21 mouse cellular contexts compared by ENCODE assay signal in genomic region chr6:102555067-102555657, GRCm38 (mm10). TPM values are rescaled to one million over a fixed set of nuclear protein-coding genes. Genes with fewer than 3 reads are reported as not detected.
DNase-seq lines count a peak whose midpoint lies in the region; ATAC-seq and TF ChIP-seq lines count a peak whose summit lies in the region.
"Had no signal": no experiment of that assay in that cellular context is flagged by ENCODE, and none has a peak within 500 bp of the region (broad histone marks: within the 10 kb centered on the region; RNA-seq: fewer than 3 reads in every experiment).

No protein-coding gene starts in this region.

- H3K9ac ChIP-seq in hindbrain, postnatal 0 days (replicated peaks; ENCODE audit: low read length), result no peak overlapping the region
- H3K9ac ChIP-seq in hindbrain, embryonic 14.5 days, result no peak overlapping the region
- 0 out of 2 replicates have a peak overlapping the region, but pooled peaks have one; percentile 19 for H3K9ac ChIP-seq in MEL (ENCODE audit: control insufficient read depth, low read depth, low read length, poor library complexity, severe bottlenecking)
- H3K9ac ChIP-seq: embryonic facial prominence, embryonic 13.5 days; heart, embryonic 15.5 days; intestine, embryonic 15.5 days; kidney, embryonic 15.5 days; lung, embryonic 14.5 days; neural tube, embryonic 15.5 days had no signal

- no peak; a peak in 1 of 4 replicates for TF ChIP-seq EP300 in MEL (IDR thresholded peaks at IDR 0.05; ENCODE audit: low read depth in 1 of 2, low read length in 2 of 2)

- no peak for TF ChIP-seq CTCF in hindbrain, postnatal 0 days (IDR thresholded peaks at IDR 0.05; ENCODE audit: low read depth)
- TF ChIP-seq CTCF in MEL (IDR thresholded peaks at IDR 0.05 in 2 of 3, conservative IDR thresholded peaks at IDR 0.05 in 1 of 3; ENCODE audit: control insufficient read depth in 1 of 3, insufficient read depth in 1 of 3, low read depth in 2 of 3, low read length in 3 of 3, poor library complexity in 1 of 3, severe bottlenecking in 1 of 3), result no peak

- intact Hi-C loops in heart, postnatal 36 days (cut with DNase I), result no loop called here

- 52% methylated on average over 3 of the region's 3 CpGs for WGBS in hindbrain, postnatal 0 days
- 88% methylated on average over 3 of the region's 3 CpGs for WGBS in hindbrain, embryonic 14.5 days

- no peak overlapping the region for H3K4me2 ChIP-seq in hindbrain, postnatal 0 days (ENCODE audit: low read depth, low read length)
- H3K4me2 ChIP-seq in hindbrain, embryonic 14.5 days (replicated peaks), result no peak overlapping the region
- H3K4me2 ChIP-seq: embryonic facial prominence, embryonic 13.5 days; heart, embryonic 15.5 days; intestine, embryonic 15.5 days; kidney, embryonic 15.5 days; lung, embryonic 14.5 days; midbrain, embryonic 11.5 days; neural tube, embryonic 15.5 days had no signal

- no peaks in the 10 kb centered on the region for H3K9me3 ChIP-seq in hindbrain, postnatal 0 days (ENCODE audit: low read length)
- no peaks in the 10 kb centered on the region for H3K9me3 ChIP-seq in hindbrain, embryonic 14.5 days (ENCODE audit: control insufficient read depth, low read length)
- H3K9me3 ChIP-seq in MEL (replicated peaks; ENCODE audit: insufficient read depth, low read length), result no peaks in the 10 kb centered on the region
- H3K9me3 ChIP-seq: embryonic facial prominence, embryonic 13.5 days; heart, embryonic 15.5 days; hindbrain, embryonic 10.5 days; intestine, embryonic 15.5 days; kidney, embryonic 15.5 days; neural tube, embryonic 15.5 days had no signal

- no peak overlapping the region for H3K4me3 ChIP-seq in hindbrain, postnatal 0 days (ENCODE audit: low read length)
- no peak overlapping the region for H3K4me3 ChIP-seq in hindbrain, embryonic 14.5 days (replicated peaks; ENCODE audit: low read length)
- peak overlapping the region; percentile 15 to 34; a peak in 3 of 4 replicates for H3K4me3 ChIP-seq in MEL (ENCODE audit: control insufficient read depth in 1 of 2, insufficient read depth in 1 of 2, low read depth in 2 of 2, low read length in 2 of 2)
- H3K4me3 ChIP-seq: embryonic facial prominence, embryonic 13.5 days; heart, embryonic 15.5 days; hindbrain, embryonic 10.5 days; intestine, embryonic 15.5 days; kidney, embryonic 15.5 days; neural tube, embryonic 15.5 days had no signal

- H3K27ac ChIP-seq in hindbrain, postnatal 0 days, result no peak overlapping the region
- H3K27ac ChIP-seq in hindbrain, embryonic 14.5 days, result no peak overlapping the region
- H3K27ac ChIP-seq in MEL (ENCODE audit: control insufficient read depth, low read depth, low read length), result peak overlapping the region; percentile 78
- H3K27ac ChIP-seq: embryonic facial prominence, embryonic 13.5 days; heart, embryonic 15.5 days; hindbrain, embryonic 10.5 days; intestine, embryonic 15.5 days; kidney, embryonic 15.5 days; macrophage; neural tube, embryonic 15.5 days had no signal

- DNase-seq in cerebellum, postnatal 10 days, result peak; percentile 69 to 77
- DNase-seq in cerebellum, adult 11 months, result no peak
- DNase-seq in hindbrain, postnatal 0 days (ENCODE audit: low spot score), result peak; percentile 33
- no peak for DNase-seq in hindbrain, embryonic 14.5 days (ENCODE audit: low spot score)
- DNase-seq in MEL (ENCODE audit: low read depth, low spot score), result peak; percentile 78
- DNase-seq in adrenal gland, postnatal 36 days, result peak; percentile 1 to 15
- DNase-seq in heart, postnatal 36 days, result no peak
- no peak for DNase-seq in heart, adult 18-20 months
- DNase-seq: B cell, adult 2 months; heart, adult 11 months; lung, embryonic 14.5 days; thymus, postnatal 36 days had no signal

- TF ChIP-seq RAD21 in MEL (IDR thresholded peaks at IDR 0.05; ENCODE audit: low read depth, low read length), result no peak

- H3K79me2 ChIP-seq in MEL (ENCODE audit: control insufficient read depth, insufficient read depth, low read length, poor library complexity), result no peaks in the 10 kb centered on the region

- H3K27me3 ChIP-seq in hindbrain, postnatal 0 days (ENCODE audit: insufficient read depth, low read length), result no peaks in the 10 kb centered on the region
- H3K27me3 ChIP-seq in hindbrain, embryonic 14.5 days (ENCODE audit: control insufficient read depth, insufficient read depth, low read length), result no peaks in the 10 kb centered on the region
- H3K27me3 ChIP-seq in MEL (ENCODE audit: control insufficient read depth in 1 of 2, insufficient read depth in 2 of 2, low read length in 2 of 2), result no peaks in the 10 kb centered on the region
- H3K27me3 ChIP-seq: embryonic facial prominence, embryonic 13.5 days; heart, embryonic 15.5 days; intestine, embryonic 15.5 days; kidney, embryonic 15.5 days; neural tube, embryonic 15.5 days had no signal

- no peak for ATAC-seq in hindbrain, postnatal 0 days
- no peak for ATAC-seq in hindbrain, embryonic 14.5 days (ENCODE audit: low FRiP score)
- ATAC-seq: intestine, embryonic 15.5 days had no signal

- H3K4me1 ChIP-seq in hindbrain, postnatal 0 days (ENCODE audit: insufficient read depth, low read length), result no peaks in the 10 kb centered on the region
- H3K4me1 ChIP-seq in hindbrain, embryonic 14.5 days (replicated peaks; ENCODE audit: control insufficient read depth, insufficient read depth, low read length), result no peaks in the 10 kb centered on the region
- peaks cover 13 to 16% of the 10 kb centered on the region in 2 experiments for H3K4me1 ChIP-seq in MEL (ENCODE audit: control insufficient read depth in 1 of 2, insufficient read depth in 2 of 2, low read length in 2 of 2)
- H3K4me1 ChIP-seq: embryonic facial prominence, embryonic 13.5 days; heart, embryonic 15.5 days; hindbrain, embryonic 10.5 days; intestine, embryonic 15.5 days; kidney, embryonic 15.5 days; neural tube, embryonic 15.5 days had no signal

- H3K36me3 ChIP-seq in hindbrain, postnatal 0 days (ENCODE audit: insufficient read depth, low read length), result no peaks in the 10 kb centered on the region
- H3K36me3 ChIP-seq in hindbrain, embryonic 14.5 days (replicated peaks; ENCODE audit: control insufficient read depth, insufficient read depth), result no peaks in the 10 kb centered on the region
- H3K36me3 ChIP-seq in MEL (ENCODE audit: control insufficient read depth in 1 of 2, insufficient read depth in 2 of 2, low read length in 2 of 2), result peaks cover 0 to 27% of the 10 kb centered on the region in 2 experiments; a peak in 2 of 4 replicates
- H3K36me3 ChIP-seq: embryonic facial prominence, embryonic 13.5 days; heart, embryonic 15.5 days; hindbrain, embryonic 10.5 days; intestine, embryonic 15.5 days; kidney, embryonic 15.5 days; neural tube, embryonic 15.5 days had no signal

- no peak for TF ChIP-seq POLR2A in MEL (IDR thresholded peaks at IDR 0.05; ENCODE audit: control insufficient read depth in 1 of 2, insufficient read depth in 1 of 2, low read depth in 1 of 2, low read length in 2 of 2, poor library complexity in 1 of 2)

TF ChIP-seq in MEL, 35 proteins besides CTCF, POLR2A, EP300 and RAD21:
- TF ChIP-seq ETS1 (IDR thresholded peaks at IDR 0.05; ENCODE audit: low read depth, low read length), result peak; percentile 42; the same call in 1 of the 2 replicates
- TF ChIP-seq RCOR1 (IDR thresholded peaks at IDR 0.05; ENCODE audit: low read depth, low read length), result peak; percentile 45; the same call in 1 of the 2 replicates
- no peak for TF ChIP-seq GATA1 (IDR thresholded peaks at IDR 0.05; ENCODE audit: low read depth, low read length)
- TF ChIP-seq HCFC1 (IDR thresholded peaks at IDR 0.05; ENCODE audit: low read depth, low read length), result 0 out of 2 replicates have a peak, but pooled peaks have one; percentile 1
TF ChIP-seq in MEL: peak in this region for 3.

RNA-seq across cellular contexts. Expression of gene Cntn3, which starts 17.7 kb away (rescaled TPM):
- 3.1 and 4.3 TPM in 2 replicates for total RNA-seq in hindbrain, postnatal 0 days (2014; rRNA removed)
- 2.0 and 2.5 TPM in 2 replicates for polyA plus RNA-seq in hindbrain, postnatal 0 days (2015; fragmentation: Nextera tagmentation; extraction: Ambion mirVana)
- polyA plus RNA-seq in hindbrain, embryonic 14.5 days (2014; fragmentation: Nextera tagmentation; extraction: Ambion mirVana), result 4.6 and 5.2 TPM in 2 replicates
- total RNA-seq in MEL (2012; rRNA removed), result 0.85 and 0.98 TPM in 2 replicates
- polyA plus RNA-seq in MEL (2012; ENCODE audit: insufficient read depth in 1 of 2, insufficient read length in 2 of 2, low read depth in 1 of 2, low replicate concordance in 2 of 2, missing spikeins in 1 of 2), result 1 to 10 TPM in 1 of 2 experiments, not detected in 1; 1.1 TPM
- under 1 TPM; 0.36 TPM for total RNA-seq in adrenal gland, postnatal 36 days (2021)
- total RNA-seq in heart, postnatal 36 days (2021), result under 1 TPM; 0.05 to 0.08 TPM
- total RNA-seq in heart, adult 18-20 months (2021), result under 1 TPM in 1 of 2 experiments, not detected in 1; 0.13 TPM
- total RNA-seq: gastrocnemius, adult 8-10 months had no signal
- polyA plus RNA-seq: macrophage had no signal

Comparison
In these comparisons a context has a peak if more than half of its experiments do, and no peak if none do; other contexts are left out.
1. DNase-seq: peak in cerebellum, postnatal 10 days (2 of 2), hindbrain, postnatal 0 days (single experiment), MEL (single experiment) and adrenal gland, postnatal 36 days (2 of 2); none in cerebellum, adult 11 months (single experiment), hindbrain, embryonic 14.5 days (single experiment), heart, postnatal 36 days (0 of 2) and heart, adult 18-20 months (0 of 2).
2. H3K4me3 ChIP-seq: peak in MEL (2 of 2); none in hindbrain, postnatal 0 days (single experiment) and hindbrain, embryonic 14.5 days (single experiment).